Mouse (Mus musculus): ENCODE results near the gene Tmem80.

The Tmem80 gene

DNA sequence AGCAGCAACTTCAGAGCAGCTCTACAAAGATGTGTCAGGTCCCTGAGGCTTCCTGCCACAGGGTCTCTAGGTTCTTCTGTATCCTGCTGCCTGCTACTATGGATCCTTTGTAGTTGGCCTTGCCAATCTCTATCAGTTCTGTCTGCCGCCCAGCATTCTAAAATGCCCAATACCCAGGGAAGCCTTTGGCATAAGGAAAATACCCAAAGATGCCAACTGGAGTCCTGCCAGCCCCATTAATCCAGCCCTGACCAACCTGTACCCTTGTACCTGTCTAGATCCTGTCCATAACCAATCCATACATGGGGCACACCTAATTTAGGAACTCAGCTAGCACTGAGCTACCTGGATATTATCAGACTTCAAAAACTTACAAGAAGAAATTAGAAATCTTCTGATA is 2.9 kb upstream of the Tmem80 start:
- peak; percentile 28 for DNase-seq (ENCODE audit: extremely low read depth, low read depth, low spot score)

DNA sequence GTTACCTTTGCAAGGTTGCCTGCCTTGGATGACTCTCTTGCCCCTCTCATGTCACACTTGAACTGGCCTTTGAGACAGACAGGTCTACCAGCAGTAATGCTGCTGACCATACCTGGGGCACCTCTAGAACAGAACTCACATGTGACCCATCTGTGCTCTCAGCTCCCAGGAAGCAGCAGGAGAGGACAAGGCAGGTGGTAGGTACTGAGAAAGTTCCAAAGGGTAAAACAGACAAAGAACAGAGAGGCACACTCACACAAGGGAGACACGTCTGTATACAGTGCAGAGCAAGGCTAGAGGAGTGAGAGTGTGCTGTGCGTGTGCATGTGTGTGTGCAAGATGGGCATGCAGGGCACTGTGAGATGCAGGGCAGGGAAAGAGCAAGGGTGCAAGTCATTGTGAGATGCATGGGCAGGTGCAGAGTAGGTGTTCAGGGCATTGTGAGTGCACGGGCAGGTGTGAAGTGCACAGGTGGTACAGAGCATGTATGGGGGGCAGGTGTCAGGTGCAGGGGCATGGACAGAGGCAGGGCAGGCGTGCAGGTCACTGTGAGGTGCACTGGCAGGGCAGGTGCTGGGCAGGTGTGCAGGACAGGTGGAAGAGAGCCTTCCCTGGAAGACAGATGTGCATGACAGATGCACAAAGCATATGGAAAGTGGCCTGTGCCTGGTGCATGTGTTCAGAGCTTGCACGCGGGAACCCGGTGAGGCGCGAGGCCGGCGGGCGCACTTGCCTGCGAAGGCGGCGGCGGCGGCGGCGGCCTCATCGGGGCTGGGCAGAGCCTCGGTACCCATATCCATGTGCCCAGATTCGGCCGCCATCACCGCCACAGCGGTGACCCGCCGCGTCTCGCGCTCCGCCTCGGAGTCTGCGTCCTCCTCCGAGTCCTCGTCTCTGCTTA is 743 bp upstream of the Tmem80 start:
- no peak for DNase-seq (ENCODE audit: extremely low read depth, low read depth, low spot score)

DNA sequence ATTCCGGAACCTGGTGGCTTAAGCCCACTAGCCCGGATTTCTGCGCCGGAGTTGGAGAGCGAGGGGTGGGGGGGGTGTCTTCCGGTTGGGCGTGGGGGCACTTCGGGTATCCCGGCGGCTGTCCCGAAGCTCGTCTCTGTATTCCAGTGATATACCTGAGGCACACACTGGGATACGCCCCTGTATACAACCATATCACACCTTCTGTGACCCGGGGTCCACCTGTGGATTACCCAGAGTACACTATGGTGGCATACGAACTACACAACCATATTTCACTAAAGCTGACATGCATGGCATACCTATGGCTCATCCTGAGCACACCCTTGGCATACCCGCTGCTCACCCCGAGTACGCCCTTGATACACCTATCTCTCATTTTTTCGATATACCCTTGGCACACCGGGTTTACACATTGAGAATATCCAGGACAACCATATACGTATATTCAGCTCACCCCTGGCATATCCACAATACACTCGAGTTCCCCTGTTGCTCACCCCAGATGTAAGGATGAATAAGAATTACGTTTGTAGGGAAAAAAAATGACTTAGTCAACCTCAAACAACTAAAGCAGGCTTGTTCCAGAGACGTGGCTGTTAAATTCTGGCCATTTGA is 943 bp downstream of the Tmem80 start:
- DNase-seq (ENCODE audit: extremely low read depth, low read depth, low spot score) = no peak

DNA sequence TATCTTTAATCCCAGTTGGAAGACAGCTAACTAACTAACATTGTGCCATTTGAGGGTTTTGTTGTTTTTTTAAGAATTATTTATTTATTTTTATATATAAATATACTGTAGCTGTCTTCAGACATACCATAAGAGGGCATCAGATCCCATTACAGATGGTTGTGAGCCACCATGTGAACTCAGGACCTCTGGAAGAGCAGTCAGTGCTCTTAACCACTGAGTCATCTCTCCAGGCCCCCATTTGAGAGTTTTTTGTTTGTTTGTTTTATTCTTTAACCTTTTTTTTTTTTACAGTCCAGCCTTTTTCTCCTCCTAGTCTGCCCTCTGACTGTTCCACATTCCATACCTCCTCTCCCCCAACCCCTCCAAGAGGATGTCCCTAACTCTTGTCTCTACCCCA is 3.2 kb downstream of the Tmem80 start:
- no peak for DNase-seq (ENCODE audit: extremely low read depth, low read depth, low spot score)

DNA sequence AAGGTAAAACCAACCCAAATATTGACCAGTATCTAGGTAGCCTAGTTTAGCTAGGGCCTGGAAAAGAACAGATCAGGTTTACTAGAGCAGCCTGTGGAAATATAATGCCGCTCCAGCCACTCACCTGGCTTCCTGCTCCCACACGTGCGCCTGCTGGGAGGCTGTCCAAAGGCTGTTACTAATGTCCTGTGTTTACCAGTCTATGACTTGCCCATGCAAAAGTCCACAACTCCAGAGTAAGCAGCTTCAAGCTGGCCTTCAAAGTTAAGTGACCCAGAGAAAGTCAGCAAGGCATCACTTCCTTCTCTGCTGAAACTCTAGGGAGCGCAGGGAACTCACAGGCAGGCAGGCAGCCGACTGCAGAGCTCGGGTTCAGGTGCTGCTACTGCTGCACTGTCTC is 4.5 kb downstream of the Tmem80 start:
- no peak for DNase-seq (ENCODE audit: extremely low read depth, low read depth, low spot score)

DNA sequence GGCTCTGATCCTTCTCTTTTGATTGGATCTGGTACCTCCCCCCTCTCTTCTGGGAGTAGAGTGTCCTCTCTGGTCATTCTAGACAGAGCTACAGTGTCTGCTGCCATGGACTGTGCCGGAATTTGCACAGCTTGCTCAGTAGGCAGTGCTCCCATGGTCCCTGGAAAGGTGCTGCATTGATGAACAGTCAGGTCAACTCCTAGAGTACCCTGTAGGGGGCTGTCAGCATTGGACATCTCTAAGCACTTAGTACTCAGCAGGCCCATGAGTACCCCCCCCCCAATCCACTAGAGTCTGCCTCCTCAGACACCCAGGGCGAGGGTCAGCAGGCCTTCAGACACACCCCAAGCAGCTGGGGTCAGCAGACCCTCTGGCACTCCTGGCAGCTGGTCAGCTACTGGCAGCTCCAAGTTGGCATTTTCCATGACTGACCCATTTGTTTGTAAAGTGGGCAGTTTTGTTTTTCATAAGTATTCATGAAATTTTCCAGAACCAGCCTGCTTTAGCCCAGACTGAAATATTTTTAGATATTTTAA is 7.6 kb downstream of the Tmem80 start:
- DNase-seq (ENCODE audit: extremely low read depth, low read depth, low spot score) = no peak

DNA sequence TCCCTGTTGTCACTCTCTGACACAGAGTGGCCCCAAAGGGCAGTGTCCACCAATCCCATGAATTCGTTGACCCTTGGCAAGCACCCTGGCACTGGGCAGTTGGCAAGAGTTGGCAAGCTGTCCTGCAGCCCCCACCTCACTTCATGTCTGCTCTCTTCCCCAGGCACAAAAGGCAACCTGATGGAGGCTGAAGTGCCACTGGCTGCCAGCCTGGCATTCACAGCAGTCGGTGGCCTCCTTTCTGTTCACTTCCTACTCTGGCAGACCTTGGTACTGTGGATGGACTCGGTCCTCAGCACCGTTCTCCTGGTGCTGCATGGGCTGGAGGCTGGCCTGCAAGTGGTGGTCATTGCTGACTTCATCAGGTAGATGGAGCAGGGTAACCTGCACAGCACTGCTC is 8.1 kb downstream of the Tmem80 start:
- DNase-seq (ENCODE audit: extremely low read depth, low read depth, low spot score) = no peak

DNA sequence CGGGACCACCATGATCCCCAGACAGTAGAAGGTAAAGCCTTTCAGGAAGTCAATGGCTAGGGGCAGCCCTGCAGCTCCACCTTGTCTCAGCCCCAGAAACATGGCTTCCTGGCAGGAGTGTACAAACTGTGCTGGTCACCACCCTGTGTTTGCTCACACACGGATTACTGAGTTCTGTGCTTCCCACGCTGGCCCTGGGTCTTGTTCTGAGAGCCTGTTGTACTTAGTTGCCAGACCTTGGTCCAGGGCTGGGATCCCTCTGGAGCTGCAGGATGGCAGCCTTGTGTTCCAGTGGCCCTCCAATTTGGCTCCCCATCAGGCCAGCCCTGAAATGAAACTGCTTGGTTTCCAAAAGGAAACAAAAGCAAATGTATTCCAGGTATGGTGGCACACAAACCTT is 8.8 kb downstream of the Tmem80 start:
- peak; percentile 34 for DNase-seq (ENCODE audit: extremely low read depth, low read depth, low spot score)

DNA sequence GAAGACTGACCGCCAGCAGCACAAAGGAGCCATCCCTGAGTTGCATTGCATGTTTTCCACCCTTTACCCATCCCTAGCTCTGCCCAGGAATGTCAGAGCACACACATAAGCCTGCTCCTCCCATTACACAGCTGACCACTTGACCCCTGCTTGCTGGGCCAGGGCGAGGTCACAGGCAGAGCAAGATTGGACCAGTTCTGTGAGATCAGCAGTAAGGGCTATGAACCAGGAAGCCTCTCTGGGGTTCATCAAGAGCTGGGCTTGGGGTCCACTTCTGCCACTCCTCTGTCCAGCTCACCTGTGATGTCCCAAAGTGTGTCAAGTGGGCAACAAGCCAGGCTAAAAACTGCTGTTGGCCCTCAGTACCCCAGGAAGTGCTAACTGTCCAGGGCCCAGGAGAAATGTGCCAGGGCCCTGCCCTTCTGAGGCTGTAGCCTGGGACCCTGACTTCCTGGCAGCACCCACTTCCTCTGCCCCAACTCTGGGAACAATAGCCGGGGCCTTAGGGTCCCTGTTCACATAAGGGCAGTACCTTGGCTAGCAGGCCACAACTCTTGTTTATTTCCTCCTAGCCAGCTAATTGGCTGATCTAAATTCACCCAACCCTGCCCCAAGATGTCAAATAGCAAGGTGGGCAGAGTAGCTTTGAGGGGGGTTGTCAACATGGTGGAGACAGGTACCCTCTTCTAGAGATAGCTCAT is 10.3 kb downstream of the Tmem80 start:
- DNase-seq (ENCODE audit: extremely low read depth, low read depth, low spot score) = no peak

DNA sequence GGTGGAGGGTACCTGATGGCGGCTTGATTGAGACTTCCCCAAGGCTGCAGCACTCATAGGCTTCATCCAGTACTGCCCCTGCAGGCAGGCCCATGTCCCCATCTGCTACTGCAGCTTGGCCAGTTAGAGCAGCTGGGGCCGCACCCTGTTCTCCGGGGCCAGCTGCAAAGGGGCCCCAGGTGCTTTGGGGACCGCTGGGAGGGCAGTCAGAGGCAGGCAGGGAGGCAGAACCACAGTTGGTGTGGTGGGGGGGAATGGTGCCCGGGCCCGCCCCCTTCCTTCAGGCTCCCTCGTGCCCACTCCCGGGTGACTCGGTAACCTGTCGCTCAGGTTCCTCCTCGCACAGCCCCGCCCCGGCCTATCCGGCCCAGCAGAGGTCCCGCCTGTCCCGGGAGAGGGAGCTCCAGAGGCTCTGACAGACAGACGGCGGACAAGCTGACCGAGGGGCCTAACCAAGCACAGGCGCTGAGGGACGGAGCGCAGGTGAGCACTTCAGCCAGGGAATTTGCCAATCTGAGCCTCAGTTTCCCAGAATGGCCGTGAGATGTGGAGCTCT is 11.1 kb downstream of the Tmem80 start, which contains the start of gene Eps8l2:
Eps8l2 (plus strand) TSS at position 305 of the 556 bp plus-strand sequence.
- DNase-seq (ENCODE audit: extremely low read depth, low read depth, low spot score) = no peak

DNA sequence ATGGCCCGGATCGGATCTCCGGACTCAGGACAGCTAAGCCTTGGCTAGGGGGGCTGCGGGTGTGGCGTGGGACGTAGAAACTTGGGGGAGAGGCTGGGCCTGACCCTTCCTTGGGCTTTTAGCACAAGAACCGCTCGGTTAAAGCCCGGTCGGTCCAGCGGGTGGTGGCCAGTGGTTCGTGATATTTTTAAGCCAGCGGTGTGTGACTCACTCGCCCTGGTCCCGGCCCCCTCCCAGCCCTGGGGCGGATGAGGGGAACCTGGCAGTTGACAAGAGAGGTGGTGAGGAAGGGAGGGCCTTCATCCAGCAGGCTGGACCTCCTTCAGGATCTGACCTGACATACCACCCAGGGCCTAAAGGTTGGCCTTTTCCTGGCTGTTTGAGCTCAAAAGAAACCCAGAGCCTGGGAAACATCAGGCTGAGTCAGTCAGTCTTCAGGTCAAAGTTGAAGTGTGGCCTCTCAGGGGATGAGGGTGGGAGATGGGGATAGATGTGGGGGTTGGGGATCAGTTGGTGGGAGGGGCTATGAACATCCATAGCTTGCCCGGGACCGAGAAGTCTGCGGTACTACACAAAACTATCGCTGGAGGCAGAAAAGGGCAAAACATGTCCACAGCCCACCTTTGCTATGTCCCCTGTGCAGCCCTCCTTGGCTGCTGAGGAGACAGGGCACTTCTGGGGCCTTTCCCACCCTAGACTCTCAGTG is 11.8 kb downstream of the Tmem80 start:
- DNase-seq (ENCODE audit: extremely low read depth, low read depth, low spot score) = no peak

DNA sequence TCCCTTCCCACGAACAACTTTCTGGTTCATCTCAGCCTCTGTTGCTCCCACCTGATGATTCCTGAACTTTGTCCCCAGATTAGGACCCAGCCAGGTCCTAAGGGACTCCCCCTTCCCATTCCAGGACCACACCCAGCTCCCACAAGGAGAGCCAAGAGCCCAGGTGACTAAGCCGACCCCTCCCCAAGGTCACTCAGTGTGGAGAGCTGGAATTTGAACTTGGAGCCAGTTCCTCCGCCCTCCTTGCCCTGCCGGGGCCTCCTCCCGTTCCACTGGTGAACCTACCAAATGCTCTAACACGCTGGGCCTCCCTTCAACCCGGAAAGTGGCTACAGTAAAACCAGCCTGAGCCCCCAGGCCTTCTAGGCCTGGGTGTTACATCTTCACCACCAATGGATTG is 12.5 kb downstream of the Tmem80 start:
- no peak for DNase-seq (ENCODE audit: extremely low read depth, low read depth, low spot score)

DNA sequence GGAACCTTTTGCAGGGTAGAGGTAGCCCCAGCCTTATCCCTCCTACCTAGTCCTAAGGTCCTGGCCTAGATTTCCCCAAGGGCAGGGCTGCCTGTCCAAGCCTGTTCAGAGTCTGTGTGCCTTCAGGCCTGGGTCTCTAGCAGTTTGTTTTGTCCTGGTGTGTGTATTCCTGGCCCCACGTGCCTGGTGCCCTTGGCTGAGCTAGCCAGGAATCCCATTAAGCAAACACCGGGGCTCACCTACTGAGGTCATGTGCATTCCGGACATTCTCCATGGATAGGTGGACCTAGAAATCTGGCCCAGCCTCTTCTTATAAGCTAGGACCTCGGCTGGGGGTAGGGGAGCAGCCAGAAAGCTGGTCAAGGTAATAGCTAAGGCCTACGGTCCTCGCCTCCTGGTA is 12.9 kb downstream of the Tmem80 start:
- no peak for DNase-seq (ENCODE audit: extremely low read depth, low read depth, low spot score)

DNA sequence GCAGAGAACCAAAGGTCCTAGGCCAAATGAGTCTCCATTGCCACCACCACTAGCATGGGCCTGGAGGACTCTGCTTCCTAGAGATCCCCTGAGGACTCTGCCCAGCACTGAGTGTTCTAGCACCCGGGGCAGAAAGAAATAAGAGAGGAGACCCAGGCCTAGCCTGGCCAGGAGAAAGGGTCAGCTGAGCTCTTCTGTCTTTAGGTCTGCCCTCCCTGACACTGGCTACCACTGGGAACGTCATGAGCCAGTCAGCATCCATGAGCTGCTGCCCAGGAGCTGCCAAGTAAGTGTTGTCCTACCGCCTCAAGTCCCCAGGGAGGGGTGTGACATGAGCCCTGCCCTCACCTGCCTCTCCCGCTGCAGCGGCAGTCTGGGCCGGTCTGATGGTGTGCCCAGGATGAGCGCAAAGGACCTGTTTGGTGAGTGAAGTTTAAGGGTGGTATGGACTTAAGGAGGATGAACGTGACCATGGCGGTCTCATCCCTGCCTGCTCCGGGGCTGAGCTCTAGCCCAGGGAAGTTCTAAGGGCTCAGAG is 14.2 kb downstream of the Tmem80 start:
- DNase-seq (ENCODE audit: extremely low read depth, low read depth, low spot score) = no peak

DNA sequence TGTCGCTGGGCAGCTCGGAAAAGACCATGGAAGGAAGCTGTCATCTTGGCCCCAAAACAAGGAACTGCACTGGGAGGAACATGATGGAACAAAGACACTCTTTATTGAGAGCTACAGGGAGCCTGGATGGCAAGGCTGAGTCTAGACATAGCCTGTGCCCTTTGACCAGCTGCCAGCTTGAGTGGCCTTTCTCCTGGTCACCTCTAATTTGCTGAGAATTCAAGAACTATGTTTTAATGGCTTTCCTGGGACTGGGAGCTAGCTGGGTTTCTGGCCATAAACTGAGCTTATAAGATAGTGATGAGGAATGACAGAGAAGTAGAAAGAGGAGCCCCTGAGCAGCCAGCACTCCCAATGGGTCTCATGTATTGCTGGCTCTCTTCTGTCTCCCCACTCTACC is 15.7 kb downstream of the Tmem80 start:
- no peak for DNase-seq (ENCODE audit: extremely low read depth, low read depth, low spot score)

DNA sequence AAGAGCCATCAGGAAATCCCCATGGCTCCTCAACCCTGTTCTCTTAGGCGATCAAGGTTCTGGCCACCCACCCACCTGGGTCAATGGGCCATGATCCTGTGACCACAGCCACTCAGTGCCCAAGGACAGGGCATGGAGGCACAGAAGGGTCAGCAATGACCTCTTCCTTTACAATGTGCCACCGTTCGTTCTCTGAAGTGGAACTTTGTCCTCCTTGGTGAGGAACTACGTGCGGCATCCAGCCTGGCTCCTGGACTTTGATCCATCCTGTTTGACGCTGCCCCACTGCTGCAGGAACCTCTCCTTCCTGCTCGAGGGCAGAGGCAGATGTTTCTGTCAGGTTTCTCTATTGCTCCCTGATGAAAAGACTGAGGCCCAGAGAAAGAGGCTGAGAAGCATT is 16.2 kb downstream of the Tmem80 start:
- no peak for DNase-seq (ENCODE audit: extremely low read depth, low read depth, low spot score)

DNA sequence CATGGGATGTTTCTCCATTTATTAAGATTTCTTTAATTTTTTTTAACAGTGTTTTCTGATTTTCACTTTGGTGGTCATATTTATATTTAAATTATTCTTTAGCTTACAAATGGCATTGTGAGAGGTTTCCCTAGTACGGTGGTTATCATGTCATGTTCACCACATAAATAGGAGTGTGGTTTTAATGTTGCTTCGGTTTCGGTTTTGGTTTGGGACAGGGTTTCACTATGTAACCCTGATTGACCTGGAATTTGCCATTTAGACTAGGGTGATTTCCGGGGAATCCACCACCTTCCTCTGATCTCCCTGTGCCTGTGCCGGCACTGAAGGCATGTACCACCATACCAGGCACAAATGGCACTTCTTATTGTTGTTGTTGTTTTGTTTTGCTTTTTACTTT is 17.2 kb downstream of the Tmem80 start:
- DNase-seq (ENCODE audit: extremely low read depth, low read depth, low spot score) = no peak

DNA sequence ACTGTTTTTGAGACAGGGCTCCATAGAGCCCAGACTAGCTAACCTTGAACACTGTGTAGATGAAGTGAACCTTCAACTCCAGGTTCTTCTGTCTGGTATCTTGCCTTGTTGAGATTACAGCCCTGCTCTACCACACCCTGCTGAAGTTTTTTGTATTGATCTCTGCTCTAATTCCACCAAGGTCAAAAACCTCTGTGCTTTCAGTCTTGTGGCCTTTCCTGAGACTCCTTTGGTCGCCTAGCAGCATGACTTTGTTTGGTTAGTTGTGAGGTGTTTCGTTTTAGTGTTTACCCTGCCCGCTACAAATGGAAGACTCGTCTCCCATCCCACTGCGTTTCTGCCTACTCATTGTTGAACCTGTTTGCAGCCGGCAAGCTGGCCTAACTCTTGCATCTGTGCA is 23.5 kb downstream of the Tmem80 start:
- no peak for DNase-seq (ENCODE audit: extremely low read depth, low read depth, low spot score)

DNA sequence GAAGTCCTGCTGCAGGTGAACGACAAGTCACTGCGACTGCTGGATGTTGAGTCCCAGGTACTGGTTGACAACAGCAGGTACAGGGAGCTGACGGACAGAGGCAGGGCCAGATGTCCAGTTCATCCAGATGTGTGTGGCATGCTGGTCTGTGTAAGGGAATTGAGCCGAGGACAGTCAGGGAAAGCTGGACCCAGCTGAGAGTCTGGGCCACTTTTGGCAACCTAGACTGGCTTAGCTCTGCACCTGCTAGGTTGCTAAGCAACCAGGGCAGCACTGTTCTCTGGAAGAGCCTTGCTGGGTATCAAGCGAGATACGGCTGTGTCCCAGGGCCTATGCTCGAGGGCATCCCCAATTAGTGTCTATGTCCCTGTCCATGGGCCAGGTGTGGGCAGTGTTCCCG is 27.5 kb downstream of the Tmem80 start:
- no peak for DNase-seq (ENCODE audit: extremely low read depth, low read depth, low spot score)

DNA sequence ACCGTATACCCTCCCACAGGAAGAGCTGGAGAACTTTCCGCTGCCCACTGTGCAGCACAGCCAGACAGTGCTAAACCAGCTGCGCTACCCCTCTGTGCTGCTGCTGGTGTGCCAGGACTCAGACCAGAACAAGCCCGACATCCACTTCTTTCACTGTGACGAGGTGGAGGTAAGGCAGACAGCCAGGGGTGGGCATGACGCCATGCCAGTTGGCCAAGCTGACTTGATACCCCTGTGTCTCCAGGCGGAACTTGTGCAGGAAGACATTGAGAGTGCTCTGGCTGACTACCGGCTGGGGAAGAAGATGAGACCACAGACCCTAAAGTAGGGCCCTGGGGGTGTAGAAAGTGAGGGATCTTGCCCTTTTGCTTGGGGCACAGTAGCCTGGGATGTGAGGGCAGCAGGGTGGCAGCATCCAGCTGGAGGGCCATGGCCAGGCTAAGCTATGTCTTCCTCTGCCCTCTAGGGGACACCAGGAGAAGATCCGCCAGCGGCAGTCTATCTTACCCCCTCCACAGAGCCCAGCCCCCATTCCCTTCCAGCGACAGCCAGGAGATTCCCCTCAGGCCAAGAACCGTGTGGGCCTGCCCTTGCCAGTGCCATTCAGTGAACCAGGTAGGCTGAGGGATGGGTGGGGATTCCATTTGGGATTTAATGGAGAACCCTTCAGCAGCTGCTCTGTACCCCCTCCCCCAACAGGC is 28.2 kb downstream of the Tmem80 start:
- DNase-seq (ENCODE audit: extremely low read depth, low read depth, low spot score) = no peak
